Mouse (Mus musculus): Measurements from ENCODE around the gene Mvb12a. TPM values are rescaled to one million over a fixed set of nuclear protein-coding genes. Genes with fewer than 3 reads are reported as not detected.

Gene Mvb12a
- 174 and 201 TPM in 2 replicates for polyA plus RNA-seq (2012)

DNA sequence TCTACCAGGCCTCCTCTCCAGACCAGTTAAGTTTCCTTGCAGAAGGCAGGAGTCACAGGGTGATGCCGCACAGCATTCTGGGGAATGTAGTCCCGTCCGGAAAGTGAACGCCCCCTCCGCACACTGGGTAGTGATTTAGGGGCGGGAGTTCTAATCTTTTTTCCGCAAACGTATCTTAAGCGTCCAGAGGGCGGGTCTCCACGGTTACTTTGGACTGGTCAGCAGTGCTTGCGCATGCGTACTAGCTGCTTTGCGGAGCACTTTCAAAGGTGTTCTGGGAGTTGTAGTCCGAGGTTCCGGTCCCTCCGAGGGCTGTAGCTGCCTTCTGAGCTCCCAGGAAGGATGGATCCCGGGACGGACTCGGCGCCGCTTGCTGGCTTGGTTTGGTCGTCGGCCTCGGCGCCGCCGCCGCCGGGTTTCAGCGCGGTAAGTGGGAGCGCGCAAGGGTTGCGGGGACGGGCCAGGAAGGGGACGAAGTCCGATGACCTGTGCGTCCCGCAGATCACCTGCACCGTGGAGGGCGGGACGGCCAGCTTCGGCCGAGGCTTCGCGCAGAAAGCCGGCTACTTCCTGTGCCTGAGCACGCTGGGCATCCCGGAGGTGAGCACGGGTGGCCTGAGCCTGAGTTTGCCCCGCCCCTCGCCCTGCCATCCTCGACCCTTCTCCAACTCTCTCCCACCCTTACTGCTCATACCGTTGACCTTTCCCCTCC, at the start of gene Mvb12a:
Gene Mvb12a, plus strand, starts transcription at position 291 of the 712 bp plus-strand sequence.

DNA sequence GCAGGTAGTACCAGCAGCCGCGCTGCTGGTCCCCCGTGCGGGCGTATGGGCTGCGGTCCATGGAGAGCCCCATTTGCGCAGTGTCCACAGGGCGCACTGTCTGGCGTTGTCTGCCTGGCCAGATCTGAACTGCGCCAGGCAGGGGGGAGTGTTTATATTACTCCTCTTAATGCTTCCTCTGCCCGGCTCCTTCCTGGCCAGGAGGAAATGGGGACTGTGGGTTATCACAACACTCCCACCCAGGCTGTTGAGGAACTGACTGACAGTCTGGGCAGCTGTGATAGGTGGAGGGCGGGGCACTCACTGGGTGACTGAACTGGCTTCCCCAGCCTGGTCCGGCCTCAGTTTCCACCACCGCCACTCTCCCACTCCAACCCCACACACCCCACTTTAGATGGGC, 31.1 kb upstream of the Mvb12a start, which contains the start of gene Plvap:
Gene Plvap, minus strand, starts transcription at position 109 of the 400 bp plus-strand sequence.

GRCm38 (mm10) chr8:71525226-71526050, 17.3 kb upstream of the Mvb12a start, which contains the start of gene Ccdc194:
TSS of gene Ccdc194 (minus strand) at chr8:71525711.

DNA sequence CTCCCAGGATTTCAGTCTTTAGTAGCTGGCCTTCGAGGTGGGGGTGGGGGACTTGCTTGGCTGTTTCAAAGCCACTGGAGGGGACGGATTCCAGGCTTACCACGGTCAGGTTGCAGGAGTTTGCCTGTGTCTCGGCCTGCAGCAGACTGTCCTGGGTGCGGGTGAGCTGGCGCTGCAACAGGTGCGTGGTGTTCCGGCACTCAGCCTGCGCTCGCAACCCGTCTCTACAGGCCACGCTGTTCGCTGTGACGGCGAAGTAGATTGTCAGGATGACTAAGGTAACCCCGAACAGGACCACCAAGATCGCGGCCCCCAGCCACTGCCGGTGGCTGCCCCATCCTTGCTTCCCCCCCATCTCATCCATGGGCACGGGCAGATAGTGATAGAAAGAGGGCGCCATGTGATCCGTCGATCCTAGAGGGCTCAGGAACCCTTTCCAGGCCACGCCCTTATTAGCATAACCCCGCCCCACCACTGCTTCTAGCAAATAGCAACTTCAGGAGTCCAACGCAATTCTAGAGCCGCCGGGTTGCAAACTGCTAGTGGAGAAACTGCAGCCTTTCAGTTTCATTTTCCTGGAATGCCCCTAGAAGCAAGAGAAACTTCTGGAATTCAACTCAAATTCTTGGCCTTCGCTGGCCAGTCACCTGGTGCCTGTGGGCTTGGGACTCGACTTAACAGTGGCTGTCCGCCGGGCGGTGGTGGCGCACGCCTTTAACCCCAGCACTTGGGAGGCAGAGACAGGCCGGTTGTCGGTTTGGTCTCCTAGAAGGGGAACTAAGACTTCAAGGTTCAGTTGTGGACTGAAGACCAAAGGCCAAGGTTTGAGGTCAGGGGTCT, 5.5 kb upstream of the Mvb12a start, which contains the start of gene Bst2:
Gene Bst2, minus strand, starts transcription at position 429 of the 840 bp plus-strand sequence.

GRCm38 (mm10) chr8:71558071-71558957, 15.6 kb downstream of the Mvb12a start, which contains the start of gene Tmem221:
TSS of gene Tmem221 (minus strand) at chr8:71558871.

GRCm38 (mm10) chr8:71566501-71566900, 23.8 kb downstream of the Mvb12a start, which contains the start of gene Nxnl1:
TSS of gene Nxnl1 (minus strand) at chr8:71566601.

DNA sequence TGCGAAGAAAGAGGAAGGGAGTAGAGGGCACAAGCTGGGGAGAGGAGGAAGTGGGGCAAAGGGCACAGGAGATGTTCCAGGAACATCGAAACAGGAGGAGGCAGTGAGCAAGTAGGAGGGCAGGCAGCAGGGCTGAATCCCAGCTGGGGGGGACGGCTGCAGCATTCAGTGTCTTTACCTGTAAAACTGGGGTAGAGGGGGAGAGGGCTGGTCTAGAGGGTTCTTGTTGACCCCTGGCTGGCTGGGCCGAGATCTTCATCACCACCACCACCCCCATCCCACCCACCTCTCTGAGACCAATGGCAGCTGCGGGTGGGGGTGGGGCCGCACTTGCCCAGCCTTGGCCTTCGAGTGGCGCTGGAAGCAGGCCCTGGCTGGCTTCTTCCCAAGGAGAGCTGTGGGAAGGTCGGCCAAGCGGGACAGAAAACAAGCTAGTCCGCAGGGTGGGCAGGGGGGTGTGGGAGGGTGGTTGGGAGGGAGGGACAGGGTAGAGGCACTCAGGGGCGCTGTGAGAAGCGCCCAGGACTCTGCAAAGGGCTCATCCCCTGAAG, 25.7 kb downstream of the Mvb12a start, which contains the start of gene Slc27a1:
Gene Slc27a1, plus strand, starts transcription at position 496 of the 551 bp plus-strand sequence.

GRCm38 (mm10) chr8:71591471-71592373, 49.0 kb downstream of the Mvb12a start, which contains the start of gene Pgls:
TSS of gene Pgls (plus strand) at chr8:71592176.

DNA sequence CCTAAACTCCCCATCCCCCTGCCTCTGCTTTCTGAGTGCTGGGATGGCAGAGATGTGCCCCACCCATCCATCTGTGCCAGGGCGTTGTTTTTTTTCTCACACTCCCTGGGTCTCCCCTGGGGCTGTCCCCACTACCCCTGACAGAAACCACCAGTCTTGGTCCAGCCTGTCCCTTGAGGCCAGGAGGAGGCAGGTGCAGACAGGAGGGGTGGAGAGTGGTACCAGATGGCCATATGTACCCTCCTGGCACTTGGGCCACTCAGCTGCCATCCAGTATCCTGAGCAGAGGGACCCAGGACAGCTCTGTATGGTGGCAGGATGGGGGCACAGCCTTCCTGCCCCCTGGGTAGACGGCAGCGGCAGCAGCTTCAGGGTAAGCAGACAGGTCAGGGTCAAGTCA, 54.7 kb downstream of the Mvb12a start, which contains the start of gene Fam129c:
Gene Fam129c, plus strand, starts transcription at position 198 of the 400 bp plus-strand sequence.

Other genes with a start within 250 kb of the Mvb12a start
- 291 and 315 TPM in 2 replicates for gene Use1, start 176.1 kb upstream of the Mvb12a start, polyA plus RNA-seq (2012)
- 24.1 and 32.7 TPM in 2 replicates for gene Ocel1, start 171.6 kb upstream of the Mvb12a start, polyA plus RNA-seq (2012)
- gene Nr2f6, start 161.0 kb upstream of the Mvb12a start, polyA plus RNA-seq (2012) = 25.0 and 27.3 TPM in 2 replicates
- not detected in 2 replicates for gene Ushbp1, start 147.1 kb upstream of the Mvb12a start, polyA plus RNA-seq (2012)
- gene Babam1, start 146.1 kb upstream of the Mvb12a start, polyA plus RNA-seq (2012) = 134 and 147 TPM in 2 replicates
- 25.9 and 26.0 TPM in 2 replicates for gene Ankle1, start 136.9 kb upstream of the Mvb12a start, polyA plus RNA-seq (2012)
- gene Abhd8, start 79.3 kb upstream of the Mvb12a start, polyA plus RNA-seq (2012) = 39.6 and 48.5 TPM in 2 replicates
- 195 and 205 TPM in 2 replicates for gene Mrpl34, start 78.0 kb upstream of the Mvb12a start, polyA plus RNA-seq (2012)
- 224 and 225 TPM in 2 replicates for gene Dda1, start 73.7 kb upstream of the Mvb12a start, polyA plus RNA-seq (2012)
- 10.6 and 17.2 TPM in 2 replicates for gene Ano8, start 57.0 kb upstream of the Mvb12a start, polyA plus RNA-seq (2012)
- 34.8 and 36.4 TPM in 2 replicates for gene Gtpbp3, start 54.8 kb upstream of the Mvb12a start, polyA plus RNA-seq (2012)
- 12.9 and 16.5 TPM in 2 replicates for gene Plvap, start 31.2 kb upstream of the Mvb12a start, polyA plus RNA-seq (2012)
- gene Ccdc194, start 17.2 kb upstream of the Mvb12a start, polyA plus RNA-seq (2012) = not detected in 2 replicates
- gene Bst2, start 5.5 kb upstream of the Mvb12a start, polyA plus RNA-seq (2012) = 250 and 257 TPM in 2 replicates
- gene Tmem221, start 15.9 kb downstream of the Mvb12a start, polyA plus RNA-seq (2012) = 0.32 and 0.37 TPM in 2 replicates
- not detected in 2 replicates for gene Nxnl1, start 23.7 kb downstream of the Mvb12a start, polyA plus RNA-seq (2012)
- gene Slc27a1, start 26.0 kb downstream of the Mvb12a start, polyA plus RNA-seq (2012) = 12.6 and 18.3 TPM in 2 replicates
- gene Pgls, start 49.3 kb downstream of the Mvb12a start, polyA plus RNA-seq (2012) = 408 and 426 TPM in 2 replicates
- gene Fam129c, start 54.7 kb downstream of the Mvb12a start, polyA plus RNA-seq (2012) = 14.0 and 18.2 TPM in 2 replicates
- 59.2 and 64.3 TPM in 2 replicates for gene Colgalt1, start 68.1 kb downstream of the Mvb12a start, polyA plus RNA-seq (2012)
- gene Unc13a, start 128.8 kb downstream of the Mvb12a start, polyA plus RNA-seq (2012) = 0.64 and 1.7 TPM in 2 replicates
- gene Jak3, start 133.4 kb downstream of the Mvb12a start, polyA plus RNA-seq (2012) = 93.6 and 114 TPM in 2 replicates
- 49.6 and 68.7 TPM in 2 replicates for gene Insl3, start 146.3 kb downstream of the Mvb12a start, polyA plus RNA-seq (2012)
- gene B3gnt3, start 158.9 kb downstream of the Mvb12a start, polyA plus RNA-seq (2012) = 0.76 and 1.4 TPM in 2 replicates
- gene Fcho1, start 182.8 kb downstream of the Mvb12a start, polyA plus RNA-seq (2012) = 421 and 422 TPM in 2 replicates